Mouse (Mus musculus): ENCODE measurements at regions not wholly inside any gene's neighbourhood (a gene's known extent, or its start where the extent isn't known, plus 50 kb on each side); places are given as distances from the start of the nearest gene placed in this dataset.
A peak's percentile ranks its signal among the peaks of the same experiment; 100 is the strongest.

- no peak for DNase-seq
Observed at GRCm38 (mm10) chr16:29706996-29707395, 127.9 kb downstream of the Opa1 start.

GRCm38 (mm10) chr16:29707656-29708055 lies 128.5 kb downstream of the Opa1 start:
- no peak for DNase-seq

- DNase-seq = no peak
Observed at GRCm38 (mm10) chr16:29709072-29709471, 129.9 kb downstream of the Opa1 start.

GRCm38 (mm10) chr16:29711386-29711785 lies 132.3 kb downstream of the Opa1 start:
- DNase-seq = no peak

- no peak for DNase-seq
Observed at GRCm38 (mm10) chr16:29711912-29712681, 133.0 kb downstream of the Opa1 start.

- peak; percentile 61 for DNase-seq
Observed at GRCm38 (mm10) chr16:29714612-29715127, 135.5 kb downstream of the Opa1 start.

- DNase-seq = no peak
Observed at GRCm38 (mm10) chr16:29718965-29719364, 139.8 kb downstream of the Opa1 start.

- no peak for DNase-seq
Observed at GRCm38 (mm10) chr16:29719571-29720451, 140.7 kb downstream of the Opa1 start.

GRCm38 (mm10) chr16:29725153-29725552 lies 146.0 kb downstream of the Opa1 start:
- DNase-seq = no peak

GRCm38 (mm10) chr16:29725563-29725962 lies 146.4 kb downstream of the Opa1 start:
- no peak for DNase-seq

GRCm38 (mm10) chr16:29727397-29727796 lies 148.3 kb downstream of the Opa1 start:
- DNase-seq = no peak

GRCm38 (mm10) chr16:29728769-29729481 lies 149.8 kb downstream of the Opa1 start:
- DNase-seq = peak; percentile 52

- DNase-seq = no peak
Observed at GRCm38 (mm10) chr16:29730010-29730409, 150.9 kb downstream of the Opa1 start.

GRCm38 (mm10) chr16:29732889-29733288 lies 153.8 kb downstream of the Opa1 start:
- no peak for DNase-seq

GRCm38 (mm10) chr16:29733847-29734246 lies 154.7 kb downstream of the Opa1 start:
- no peak for DNase-seq

GRCm38 (mm10) chr16:29734324-29734723 lies 155.2 kb downstream of the Opa1 start:
- DNase-seq = peak; percentile 37

GRCm38 (mm10) chr16:29734738-29735250 lies 155.7 kb downstream of the Opa1 start:
- no peak for DNase-seq

- DNase-seq = no peak
Observed at GRCm38 (mm10) chr16:29735371-29736008, 156.4 kb downstream of the Opa1 start.

- no peak for DNase-seq
Observed at GRCm38 (mm10) chr16:29736211-29736610, 157.1 kb downstream of the Opa1 start.

GRCm38 (mm10) chr16:29738075-29738474 lies 158.9 kb downstream of the Opa1 start:
- DNase-seq = no peak

GRCm38 (mm10) chr16:29742497-29743230 lies 163.5 kb downstream of the Opa1 start:
- DNase-seq = no peak
